Mouse (Mus musculus): ENCODE measurements around the gene Hcn2.

Gene Hcn2

GRCm38 (mm10) chr10:79716254-79716987 lies at the start of gene Hcn2:
Gene Hcn2 (plus strand): TSS chr10:79716634.
- in situ Hi-C loops (cut with MboI, MseI) = no loop called here

GRCm38 (mm10) chr10:79668076-79668475 lies 48.4 kb upstream of the Hcn2 start:
- in situ Hi-C loops (cut with MboI, MseI) = no loop called here

DNA sequence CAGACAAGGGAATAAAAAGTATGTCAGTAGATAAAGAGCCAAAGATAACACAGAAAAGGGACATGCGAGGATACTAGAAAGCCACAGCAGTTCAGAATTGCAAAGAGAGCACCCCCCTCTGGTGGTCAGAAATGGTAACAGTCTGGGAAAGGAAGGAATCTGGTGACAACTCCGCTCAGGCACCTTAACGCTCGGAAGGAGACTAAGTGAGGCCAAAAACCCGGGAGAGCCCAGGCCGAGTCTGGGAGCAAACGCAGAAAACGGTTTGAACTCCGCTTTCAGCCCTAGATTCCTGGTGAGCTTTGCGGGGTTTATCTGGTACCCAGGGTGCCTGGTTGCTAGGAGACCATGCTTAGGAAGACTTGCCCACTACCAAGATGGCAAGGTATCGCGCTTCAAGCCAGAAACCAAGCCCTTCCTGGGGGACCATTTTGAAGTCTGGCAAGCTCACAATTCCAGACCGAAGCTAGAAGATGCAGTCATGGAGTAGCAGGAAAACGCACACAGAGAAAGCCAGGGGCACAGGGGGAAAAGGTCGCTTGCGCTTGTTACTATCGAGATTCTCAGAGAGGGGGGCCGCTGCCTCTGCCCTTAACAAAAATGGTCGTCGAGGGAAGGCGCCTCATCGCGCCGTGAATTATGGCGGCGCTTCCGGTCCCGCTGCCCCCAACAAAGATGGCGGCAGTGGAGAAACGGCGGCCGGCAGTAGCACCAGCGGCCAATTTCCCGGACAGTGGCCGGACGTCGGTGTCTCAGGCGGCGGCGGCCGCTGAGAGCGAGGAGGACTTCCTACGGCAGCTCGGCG lies 47.5 kb upstream of the Hcn2 start, which contains the start of gene Tpgs1:
TSS of gene Tpgs1 (plus strand) at position 599 of the 805 bp plus-strand sequence.
- in situ Hi-C loops (cut with MboI, MseI) = no loop called here

- in situ Hi-C loops (cut with MboI, MseI) = no loop called here
Measured at GRCm38 (mm10) chr10:79669576-79670057, 46.8 kb upstream of the Hcn2 start.

DNA sequence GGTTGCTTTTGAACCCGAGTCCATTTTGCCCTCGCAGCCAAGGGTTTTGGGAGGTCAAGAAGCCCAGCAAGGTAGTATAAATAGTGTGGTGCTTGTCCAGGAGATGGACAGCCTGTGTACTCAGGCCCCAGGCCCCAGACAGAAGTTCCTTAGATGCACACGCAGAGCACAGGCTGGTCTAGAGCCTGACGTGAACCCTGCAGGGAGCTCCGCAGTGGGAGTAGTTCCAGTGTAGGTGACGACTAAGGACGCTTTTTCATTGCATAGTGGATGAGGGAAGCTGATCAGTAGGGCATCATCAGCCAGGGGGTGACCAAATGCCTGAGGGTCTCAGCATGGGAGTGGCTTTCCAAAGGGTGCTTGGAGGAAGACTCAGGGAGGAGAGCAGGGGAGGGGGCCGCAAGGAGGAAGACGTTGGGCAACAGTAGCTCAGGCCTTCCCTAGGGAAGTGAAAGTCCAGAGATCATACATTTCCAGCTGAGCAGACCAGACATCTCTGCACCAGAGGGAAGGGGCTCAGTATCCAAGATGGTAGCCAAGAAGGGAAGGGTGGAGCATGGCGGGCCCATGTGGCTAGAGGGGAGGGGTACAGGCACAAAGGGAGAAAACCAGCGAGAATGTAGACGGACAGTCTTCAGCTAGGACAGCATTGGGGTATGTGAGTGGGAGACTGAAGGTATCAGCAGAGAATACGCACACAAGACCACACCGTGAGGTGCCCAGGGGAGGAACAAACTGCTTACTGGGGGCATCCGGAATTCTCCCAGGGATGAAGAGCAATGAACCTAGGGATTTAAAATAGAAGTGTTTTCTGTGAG lies 46.2 kb upstream of the Hcn2 start:
- in situ Hi-C loops (cut with MboI, MseI) = no loop called here

- in situ Hi-C loops (cut with MboI, MseI) = no loop called here
Measured at GRCm38 (mm10) chr10:79671396-79672087, 44.9 kb upstream of the Hcn2 start.

DNA sequence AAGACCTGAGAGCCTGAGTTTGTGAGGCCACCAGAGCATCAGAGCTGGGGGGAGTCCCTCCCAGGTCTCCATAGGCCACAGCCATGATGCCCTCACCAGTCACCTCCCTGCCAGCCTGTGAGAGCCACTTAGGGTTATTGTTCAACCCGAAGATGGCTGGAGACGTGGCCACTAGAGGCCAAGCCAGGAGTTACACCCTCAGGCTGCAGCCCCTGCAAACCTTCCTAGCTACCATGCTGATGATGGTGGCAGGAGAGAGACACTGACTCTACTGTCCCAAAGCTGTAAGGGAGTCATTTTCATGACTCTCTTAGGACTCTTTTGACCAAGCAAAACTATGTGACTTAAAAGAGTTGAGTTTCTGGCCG lies 44.4 kb upstream of the Hcn2 start:
- in situ Hi-C loops (cut with MboI, MseI) = no loop called here

- in situ Hi-C loops (cut with MboI, MseI) = no loop called here
Measured at GRCm38 (mm10) chr10:79673054-79673453, 43.4 kb upstream of the Hcn2 start.

GRCm38 (mm10) chr10:79675346-79676035 lies 40.9 kb upstream of the Hcn2 start:
- in situ Hi-C loops (cut with MboI, MseI) = loop anchor here (25.0 kb wide), 1 partner anchor 1088 kb away; the partner anchor contains the start of gene Syde1

GRCm38 (mm10) chr10:79680606-79681495 lies 35.6 kb upstream of the Hcn2 start:
- in situ Hi-C loops (cut with MboI, MseI) = loop anchor here (5.0 to 25.0 kb wide), 2 partner anchors 101 to 1094 kb away; partner anchors contain the start of gene Syde1

DNA sequence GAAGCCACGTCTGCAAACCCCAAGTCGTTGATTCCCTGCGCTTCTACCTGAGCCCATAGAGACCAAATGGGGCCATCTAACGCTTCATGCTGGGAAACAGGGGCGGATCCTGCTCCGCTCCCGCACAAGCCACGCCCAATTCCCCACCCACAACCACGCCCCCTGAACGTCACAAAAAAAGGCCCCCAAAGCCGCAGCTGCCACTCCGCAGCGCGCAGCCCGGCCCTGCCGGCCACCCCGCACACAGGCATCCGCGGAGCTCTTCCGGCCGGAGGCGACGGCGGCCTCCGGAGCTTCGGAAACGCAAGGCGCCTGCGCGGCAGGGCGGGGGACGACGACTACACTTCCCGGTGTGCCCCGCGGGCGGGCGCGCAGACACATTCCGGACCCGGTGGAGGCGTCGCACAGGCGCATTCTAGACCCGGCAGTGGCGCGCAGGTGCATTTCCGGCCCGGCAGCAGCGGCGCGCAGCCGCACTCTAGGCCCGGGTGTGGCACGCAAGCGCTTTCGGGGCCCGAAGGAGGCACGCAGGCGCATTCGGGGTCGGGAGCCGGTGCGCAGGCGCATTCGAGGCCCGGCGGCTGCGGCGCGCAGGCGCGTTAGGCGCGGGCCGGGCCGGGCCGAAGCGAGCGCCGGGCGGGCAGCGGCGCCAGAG lies 34.7 kb upstream of the Hcn2 start, which contains the start of gene Cdc34:
TSS of gene Cdc34 (plus strand) at position 605 of the 655 bp plus-strand sequence.
- in situ Hi-C loops (cut with MboI, MseI) = loop anchor here (5.0 to 25.0 kb wide), 2 partner anchors 101 to 1094 kb away; partner anchors contain the start of gene Syde1

- in situ Hi-C loops (cut with MboI, MseI) = loop anchor here (5.0 to 25.0 kb wide), 2 partner anchors 100 to 1095 kb away; partner anchors contain the start of gene Syde1
Measured at GRCm38 (mm10) chr10:79682551-79682915, 33.9 kb upstream of the Hcn2 start.

DNA sequence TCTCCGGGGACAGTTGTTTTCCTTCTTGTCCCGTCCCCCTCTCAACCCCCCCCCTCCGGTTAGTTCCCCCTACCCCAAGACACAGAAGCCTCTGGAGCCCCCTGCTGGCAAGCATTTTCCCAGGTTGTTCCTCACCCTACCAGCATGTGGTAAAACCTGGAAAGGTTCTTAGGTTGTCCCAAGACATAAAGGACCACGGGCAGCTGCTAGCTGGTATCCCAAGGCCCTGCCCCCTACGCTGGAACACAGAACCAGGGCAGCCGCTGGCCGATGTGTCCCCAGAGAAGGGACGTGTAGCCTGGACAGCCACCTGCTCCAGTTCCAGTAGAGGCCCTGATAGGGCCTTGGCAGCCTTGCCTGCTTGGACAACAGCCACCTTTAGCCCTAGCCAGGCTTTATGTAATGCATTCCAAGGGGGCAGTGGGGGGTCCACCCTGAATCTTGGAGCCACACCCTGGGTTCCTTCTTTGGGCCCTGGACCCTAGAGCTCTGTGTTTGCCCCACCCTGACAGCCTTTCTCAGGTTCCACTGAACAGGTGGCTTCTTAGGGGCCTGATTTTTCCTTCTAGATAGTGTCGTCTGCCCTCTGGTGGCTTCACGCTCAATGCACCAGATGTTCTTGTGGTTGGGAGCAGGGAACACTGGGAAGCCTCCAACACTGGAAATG lies 33.4 kb upstream of the Hcn2 start:
- in situ Hi-C loops (cut with MboI, MseI) = loop anchor here (5.0 to 25.0 kb wide), 2 partner anchors 99 to 1096 kb away; partner anchors contain the start of gene Syde1

- in situ Hi-C loops (cut with MboI, MseI) = loop anchor here (5.0 to 25.0 kb wide), 2 partner anchors 98 to 1097 kb away; partner anchors contain the start of gene Syde1
Measured at GRCm38 (mm10) chr10:79683726-79684640, 32.5 kb upstream of the Hcn2 start.

DNA sequence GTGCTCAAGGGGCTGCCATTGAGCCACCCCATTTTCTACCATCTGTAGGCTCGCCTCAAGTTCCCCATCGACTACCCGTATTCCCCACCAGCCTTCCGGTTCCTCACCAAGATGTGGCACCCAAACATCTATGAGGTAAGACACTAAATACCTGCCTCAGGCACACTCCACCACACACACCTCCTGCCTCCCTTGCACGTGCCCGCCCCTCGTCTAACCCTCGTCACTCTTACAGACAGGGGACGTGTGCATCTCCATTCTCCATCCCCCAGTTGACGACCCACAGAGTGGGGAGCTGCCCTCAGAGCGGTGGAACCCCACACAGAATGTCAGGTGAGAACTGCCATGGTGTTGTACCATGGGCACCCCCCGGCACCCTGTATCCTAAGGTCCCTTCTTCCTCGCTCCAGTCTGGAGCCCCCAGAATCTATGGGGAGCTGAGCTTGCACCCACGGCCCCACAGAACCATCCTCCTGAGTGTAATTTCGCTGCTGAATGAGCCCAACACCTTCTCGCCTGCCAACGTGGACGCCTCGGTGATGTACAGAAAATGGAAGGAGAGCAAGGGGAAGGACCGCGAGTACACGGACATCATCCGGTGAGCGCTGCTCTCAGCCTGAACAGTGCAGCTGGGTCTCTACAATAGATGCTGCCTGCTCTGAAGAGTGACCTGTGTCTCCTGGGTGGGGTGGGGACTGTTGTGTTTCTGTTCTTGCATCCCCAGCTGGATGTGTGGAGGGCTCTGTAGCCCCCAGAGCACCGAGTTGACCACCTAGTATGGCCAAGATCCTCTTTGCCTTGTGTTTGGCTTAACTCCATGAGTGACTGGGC lies 31.4 kb upstream of the Hcn2 start:
- in situ Hi-C loops (cut with MboI, MseI) = loop anchor here (5.0 to 25.0 kb wide), 2 partner anchors 97 to 1098 kb away; partner anchors contain the start of gene Syde1

DNA sequence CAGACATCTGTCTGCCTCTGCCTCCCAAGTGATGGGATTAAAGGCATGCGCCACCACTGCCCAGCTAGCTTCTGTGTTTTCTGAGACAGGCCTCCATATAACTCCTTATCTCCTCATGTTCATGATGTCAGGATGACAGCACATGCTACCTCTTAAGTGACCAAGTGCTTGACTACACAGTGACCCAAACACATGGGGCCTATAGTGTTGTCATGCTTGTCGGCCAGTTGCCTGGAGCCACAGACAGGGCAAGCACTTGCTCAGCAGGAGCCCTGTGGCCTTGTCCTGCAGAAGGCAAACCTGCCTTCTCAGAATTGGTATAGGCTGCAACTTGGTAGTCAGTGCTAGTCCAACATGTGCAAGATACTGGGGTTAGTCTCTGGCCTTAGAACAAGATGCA lies 30.2 kb upstream of the Hcn2 start:
- in situ Hi-C loops (cut with MboI, MseI) = loop anchor here (25.0 kb wide), 1 partner anchor 1099 kb away; the partner anchor contains the start of gene Syde1
